Mouse (Mus musculus): ENCODE results near the gene Slc25a10. TPM values are rescaled to one million over a fixed set of nuclear protein-coding genes. Genes with fewer than 3 reads are reported as not detected.

Slc25a10 gene
- polyA plus RNA-seq (2015; fragmentation: Nextera tagmentation; extraction: Ambion mirVana): 67.5 and 70.9 TPM in 2 replicates

DNA sequence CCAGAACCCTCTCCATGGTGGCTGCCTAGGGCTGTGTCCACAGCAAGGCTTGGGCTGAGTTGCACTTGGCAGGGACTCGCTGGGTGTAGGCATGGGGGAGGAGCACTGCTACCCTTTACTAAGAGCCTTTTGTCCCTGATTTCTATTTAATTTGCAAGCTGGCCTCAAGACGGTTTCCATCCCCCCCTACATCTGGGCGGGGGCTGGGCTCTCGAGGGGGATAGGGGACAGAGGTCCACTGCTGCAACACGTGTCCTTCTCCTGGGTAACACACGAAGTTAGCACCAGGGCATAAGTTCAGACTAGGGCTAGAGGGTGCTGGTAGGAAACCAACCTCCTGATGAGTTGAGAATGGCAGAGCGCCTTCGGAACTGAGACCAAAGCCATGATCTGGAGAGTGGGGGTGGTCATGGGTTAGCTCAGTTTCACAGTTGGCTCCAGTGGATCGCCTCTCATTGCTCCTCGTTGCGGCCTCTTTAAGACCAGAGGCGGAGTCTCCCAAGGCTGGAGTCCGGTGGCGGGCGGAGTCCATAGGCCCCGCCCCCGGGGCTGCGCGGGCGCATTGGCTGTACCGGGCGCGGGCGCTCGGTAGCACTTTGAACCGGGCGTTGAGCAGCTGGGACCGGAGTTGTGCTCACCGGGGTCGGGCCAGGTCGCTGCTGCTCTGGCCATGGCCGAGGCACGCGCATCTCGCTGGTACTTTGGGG lies at the start of gene Slc25a10:
Gene Slc25a10, plus strand, starts transcription at position 524 of the 707 bp plus-strand sequence.
- H3K36me3 ChIP-seq: peaks cover 45% of the 10 kb centered on the region
- under 1% methylated on average over 27 of the region's 35 CpGs for whole genome bisulfite sequencing

GRCm38 (mm10) chr11:120442344-120442743 lies 49.3 kb upstream of the Slc25a10 start, which contains the start of gene Tspan10:
Tspan10 (plus strand) TSS chr11:120442644.
- no peak for ATAC-seq (ENCODE audit: borderline replicate concordance, extremely low read depth, low FRiP score, low TSS enrichment)
- Histone ChIP-seq H3K4me1 (no peaks in the 10 kb centered on the region), H3K27ac (no peak within 1 kb of the TSS), H3K9ac (no peak within 1 kb of the TSS), H3K9me3 (no peaks in the 10 kb centered on the region), H3K36me3 (no peaks in the 10 kb centered on the region), H3K4me3 (no peak within 1 kb of the TSS), H3K27me3 (no peaks in the 10 kb centered on the region), H3K4me2 (no peak within 1 kb of the TSS)
- 82% methylated on average over 3 of the region's 3 CpGs for WGBS

More for the DNA sequence above, at the start of gene Slc25a10:
- Histone ChIP-seq H3K9ac (peak within 1 kb of the TSS; percentile 86), H3K4me3 (peak within 1 kb of the TSS; percentile 99), H3K4me1 (peaks cover 37% of the 10 kb centered on the region), H3K4me2 (peak within 1 kb of the TSS; percentile 93), H3K9me3 (no peaks in the 10 kb centered on the region), H3K27me3 (no peaks in the 10 kb centered on the region), H3K27ac (peak within 1 kb of the TSS; percentile 85)
- peak; percentile 89 for ATAC-seq (ENCODE audit: borderline replicate concordance, extremely low read depth, low FRiP score, low TSS enrichment)

- WGBS: 85% methylated on average over 3 of the region's 3 CpGs
- H3K4me1 ChIP-seq: no peaks in the 10 kb centered on the region
- H3K9me3 ChIP-seq: no peaks in the 10 kb centered on the region
- no peak overlapping the region for H3K4me2 ChIP-seq
- H3K9ac ChIP-seq: no peak overlapping the region
- no peak overlapping the region for H3K4me3 ChIP-seq
- no peaks in the 10 kb centered on the region for H3K27me3 ChIP-seq
- ATAC-seq (ENCODE audit: borderline replicate concordance, extremely low read depth, low FRiP score, low TSS enrichment): no peak
- no peaks in the 10 kb centered on the region for H3K36me3 ChIP-seq
- no peak overlapping the region for H3K27ac ChIP-seq
These were observed 48.8 kb upstream of the Slc25a10 start for GRCm38 (mm10) chr11:120442765-120443280.

DNA sequence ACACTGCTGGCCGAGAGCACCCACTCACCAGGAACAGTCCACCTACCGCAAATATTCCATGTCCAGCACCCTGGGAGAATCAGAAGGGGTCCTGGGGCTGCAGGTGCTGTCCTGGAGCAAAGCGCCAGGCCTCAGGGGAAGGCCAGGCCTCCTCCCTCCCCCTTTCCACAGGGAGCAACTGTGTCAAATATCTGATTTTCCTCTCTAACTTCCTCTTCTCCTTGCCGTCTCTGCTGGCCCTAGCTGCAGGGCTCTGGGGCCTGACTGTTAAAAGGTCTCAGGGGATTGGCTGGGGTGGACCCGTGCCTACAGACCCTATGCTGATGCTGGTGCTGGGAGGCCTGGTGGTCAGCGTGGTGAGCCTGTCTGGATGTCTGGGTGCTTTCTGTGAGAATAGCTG lies 47.5 kb upstream of the Slc25a10 start:
- Histone ChIP-seq H3K36me3 (no peaks in the 10 kb centered on the region), H3K4me3 (no peak overlapping the region), H3K4me2 (no peak overlapping the region), H3K4me1 (no peaks in the 10 kb centered on the region), H3K27me3 (no peaks in the 10 kb centered on the region), H3K9me3 (no peaks in the 10 kb centered on the region), H3K9ac (no peak overlapping the region), H3K27ac (no peak overlapping the region)
- ATAC-seq (ENCODE audit: borderline replicate concordance, extremely low read depth, low FRiP score, low TSS enrichment): no peak
- WGBS: 69% methylated on average over 6 of the region's 6 CpGs

DNA sequence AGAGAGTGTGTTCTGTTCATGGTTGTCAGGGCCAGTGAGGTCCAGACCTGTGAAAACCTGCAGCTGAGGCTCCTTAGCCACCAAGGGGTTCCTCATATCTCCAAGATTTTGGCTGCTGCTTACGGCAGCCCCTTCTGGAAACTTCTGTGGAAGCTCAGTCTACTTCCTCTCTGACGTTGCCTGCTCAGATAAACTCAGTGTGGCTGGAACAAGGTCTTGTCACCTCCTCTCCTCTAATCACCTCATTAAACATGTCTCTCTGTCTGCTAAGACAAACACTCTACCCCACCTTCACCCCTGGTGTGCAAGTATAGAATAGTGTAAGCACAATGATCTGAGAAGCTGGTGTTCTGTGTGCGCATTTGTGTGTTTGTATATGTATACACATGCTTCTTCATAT lies 46.2 kb upstream of the Slc25a10 start:
- Histone ChIP-seq H3K4me3 (no peak overlapping the region), H3K9ac (no peak overlapping the region), H3K9me3 (no peaks in the 10 kb centered on the region), H3K27me3 (no peaks in the 10 kb centered on the region), H3K4me1 (no peaks in the 10 kb centered on the region), H3K4me2 (no peak overlapping the region), H3K27ac (no peak overlapping the region), H3K36me3 (no peaks in the 10 kb centered on the region)
- WGBS: 39% methylated on average over 3 of the region's 3 CpGs
- no peak for ATAC-seq (ENCODE audit: borderline replicate concordance, extremely low read depth, low FRiP score, low TSS enrichment)

DNA sequence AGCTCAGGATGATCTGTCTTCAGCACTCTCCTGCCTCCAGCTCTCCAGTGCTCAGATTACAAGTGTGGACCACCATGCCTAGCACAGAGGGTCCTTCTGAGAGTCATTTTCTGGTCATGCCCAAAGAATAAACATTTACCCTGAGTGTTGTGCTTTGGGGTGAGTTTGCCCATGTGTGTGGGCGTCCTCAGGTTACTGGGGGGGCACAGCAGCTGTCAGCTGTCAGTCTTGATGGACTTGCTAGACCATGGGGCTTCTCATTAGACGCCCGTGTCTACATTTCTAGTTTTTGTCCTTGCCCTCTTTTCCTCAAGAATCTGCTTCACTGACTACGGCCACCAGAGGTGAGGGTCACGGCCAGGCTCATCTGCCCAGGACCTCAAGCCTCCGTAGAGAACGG lies 44.5 kb upstream of the Slc25a10 start:
- 63% methylated on average over 7 of the region's 7 CpGs for WGBS
- no peak overlapping the region for H3K9ac ChIP-seq
- H3K36me3 ChIP-seq: no peaks in the 10 kb centered on the region
- no peak for ATAC-seq (ENCODE audit: borderline replicate concordance, extremely low read depth, low FRiP score, low TSS enrichment)
- no peak overlapping the region for H3K4me3 ChIP-seq
- no peaks in the 10 kb centered on the region for H3K27me3 ChIP-seq
- H3K27ac ChIP-seq: no peak overlapping the region
- H3K4me1 ChIP-seq: no peaks in the 10 kb centered on the region
- H3K4me2 ChIP-seq: no peak overlapping the region
- no peaks in the 10 kb centered on the region for H3K9me3 ChIP-seq

DNA sequence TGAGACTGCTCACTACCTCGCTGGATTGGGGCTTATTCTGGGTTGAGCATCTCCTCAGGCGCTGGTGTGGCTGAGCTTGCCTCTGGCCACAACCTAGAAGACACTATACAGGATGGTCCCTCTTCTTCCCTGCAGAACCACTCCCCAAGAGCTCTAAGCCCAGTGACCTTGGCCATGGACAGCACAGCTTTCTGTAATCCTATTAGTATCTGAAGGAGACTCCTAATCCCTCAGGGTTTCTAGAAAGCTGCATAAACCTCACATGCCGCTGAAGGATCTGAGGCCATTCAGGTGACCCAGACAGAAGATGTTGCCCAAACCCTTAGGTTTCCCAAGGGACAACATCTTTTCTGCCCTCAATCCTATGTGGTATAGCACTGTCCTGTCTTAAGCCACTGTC lies 39.4 kb upstream of the Slc25a10 start:
- ATAC-seq (ENCODE audit: borderline replicate concordance, extremely low read depth, low FRiP score, low TSS enrichment): no peak
- H3K4me1 ChIP-seq: peaks cover 7% of the 10 kb centered on the region
- no peak overlapping the region for H3K9ac ChIP-seq
- no peak overlapping the region for H3K4me3 ChIP-seq
- H3K27me3 ChIP-seq: no peaks in the 10 kb centered on the region
- no peak overlapping the region for H3K4me2 ChIP-seq
- H3K27ac ChIP-seq: no peak overlapping the region
- 68% methylated on average over 3 of the region's 3 CpGs for WGBS
- H3K9me3 ChIP-seq: no peaks in the 10 kb centered on the region
- H3K36me3 ChIP-seq: peaks cover 3% of the 10 kb centered on the region; the same call in 1 of the 2 replicates

DNA sequence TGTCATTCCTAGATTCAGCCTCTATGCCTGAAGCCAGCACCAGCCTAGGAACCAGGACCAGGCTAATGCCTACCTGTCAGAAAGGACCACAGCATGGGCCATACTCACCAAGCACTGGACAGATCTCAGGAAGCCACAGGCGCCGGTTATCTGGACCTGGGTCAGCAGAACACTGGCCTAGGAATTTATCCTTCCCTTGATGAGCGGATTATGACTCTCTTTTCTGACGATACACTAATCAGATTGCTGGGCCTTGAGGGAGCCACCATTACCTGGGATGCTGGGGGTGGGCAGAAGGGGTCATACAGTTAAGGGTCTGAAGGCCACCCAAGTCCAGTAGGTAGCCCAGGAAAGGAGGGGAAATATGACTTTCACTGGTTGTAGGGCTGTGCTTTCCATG lies 38.3 kb upstream of the Slc25a10 start, which contains the start of gene Pde6g:
Gene Pde6g, minus strand, starts transcription at position 195 of the 400 bp plus-strand sequence.
- WGBS: 85% methylated on average over 4 of the region's 4 CpGs
- Histone ChIP-seq H3K27ac (no peak within 1 kb of the TSS), H3K9me3 (no peaks in the 10 kb centered on the region), H3K4me3 (no peak within 1 kb of the TSS), H3K4me2 (no peak within 1 kb of the TSS), H3K9ac (no peak within 1 kb of the TSS), H3K27me3 (no peaks in the 10 kb centered on the region), H3K4me1 (peaks cover 9% of the 10 kb centered on the region), H3K36me3 (peaks cover 3% of the 10 kb centered on the region; the same call in 1 of the 2 replicates)
- ATAC-seq (ENCODE audit: borderline replicate concordance, extremely low read depth, low FRiP score, low TSS enrichment): no peak

- 88% methylated on average over 4 of the region's 4 CpGs for WGBS
- ATAC-seq (ENCODE audit: borderline replicate concordance, extremely low read depth, low FRiP score, low TSS enrichment): no peak
- Histone ChIP-seq H3K27me3 (no peaks in the 10 kb centered on the region), H3K4me3 (no peak overlapping the region), H3K36me3 (peaks cover 11% of the 10 kb centered on the region; the same call in 1 of the 2 replicates), H3K9me3 (no peaks in the 10 kb centered on the region), H3K9ac (no peak overlapping the region), H3K4me2 (no peak overlapping the region), H3K27ac (no peak overlapping the region), H3K4me1 (peaks cover 20% of the 10 kb centered on the region)
These were observed 36.7 kb upstream of the Slc25a10 start for GRCm38 (mm10) chr11:120454965-120455364.

- H3K9me3 ChIP-seq: no peaks in the 10 kb centered on the region
- H3K27ac ChIP-seq: no peak overlapping the region
- no peak for ATAC-seq (ENCODE audit: borderline replicate concordance, extremely low read depth, low FRiP score, low TSS enrichment)
- no peak overlapping the region for H3K4me2 ChIP-seq
- H3K27me3 ChIP-seq: no peaks in the 10 kb centered on the region
- H3K36me3 ChIP-seq: peaks cover 13% of the 10 kb centered on the region; the same call in 1 of the 2 replicates
- 88% methylated on average over 7 of the region's 7 CpGs for WGBS
- H3K4me1 ChIP-seq: peaks cover 20% of the 10 kb centered on the region
- no peak overlapping the region for H3K4me3 ChIP-seq
- no peak overlapping the region for H3K9ac ChIP-seq
These were observed 36.2 kb upstream of the Slc25a10 start for GRCm38 (mm10) chr11:120455413-120455812.

GRCm38 (mm10) chr11:120457370-120457769 lies 34.3 kb upstream of the Slc25a10 start:
- Histone ChIP-seq H3K4me1 (peaks cover 20% of the 10 kb centered on the region), H3K4me2 (peak overlapping the region; percentile 90), H3K27ac (peak overlapping the region; percentile 73), H3K36me3 (peaks cover 31% of the 10 kb centered on the region), H3K9me3 (no peaks in the 10 kb centered on the region), H3K27me3 (no peaks in the 10 kb centered on the region), H3K4me3 (peak overlapping the region; percentile 87), H3K9ac (peak overlapping the region; percentile 93)
- ATAC-seq (ENCODE audit: borderline replicate concordance, extremely low read depth, low FRiP score, low TSS enrichment): no peak
- WGBS: 18% methylated on average over 14 of the region's 14 CpGs
